Mouse (Mus musculus): ENCODE measurements at regions not wholly inside any gene's neighbourhood (a gene's known extent, or its start where the extent isn't known, plus 50 kb on each side); places are given as distances from the start of the nearest gene placed in this dataset.

DNA sequence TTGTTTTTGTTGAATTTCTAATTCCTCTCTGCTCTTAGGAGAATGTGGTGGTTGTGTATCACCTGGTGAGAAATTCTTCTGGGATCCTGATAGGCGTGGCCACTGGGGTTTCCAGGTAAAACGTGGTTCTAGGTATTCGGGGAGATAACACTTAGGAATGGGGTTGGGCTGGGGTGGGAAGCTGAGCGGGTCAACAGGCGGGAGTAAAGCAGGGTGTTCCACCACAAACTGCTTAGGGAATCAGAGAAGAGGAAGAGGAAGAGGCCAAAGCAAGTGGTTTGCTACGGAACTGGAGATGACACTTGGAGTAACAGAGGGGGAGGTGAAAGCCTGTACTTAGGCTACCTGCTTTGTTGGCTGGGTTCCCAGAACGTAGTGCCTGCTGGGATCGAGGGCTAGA, 205.9 kb upstream of the Rgma start:
- TF ChIP-seq CTCF (IDR thresholded peaks at IDR 0.05; ENCODE audit: low read depth) = no peak
- H3K9ac ChIP-seq (ENCODE audit: low read depth, low read length) = no peak overlapping the region
- no peaks in the 10 kb centered on the region for H3K27me3 ChIP-seq (replicated peaks; ENCODE audit: control insufficient read depth, insufficient read depth, low read length)
- WGBS = 70% methylated on average over 8 of the region's 8 CpGs
- no peak overlapping the region for H3K4me3 ChIP-seq (ENCODE audit: low read depth, low read length)
- no peaks in the 10 kb centered on the region for H3K4me1 ChIP-seq (replicated peaks; ENCODE audit: control insufficient read depth, insufficient read depth, low read length)
- no peak overlapping the region for H3K27ac ChIP-seq (ENCODE audit: low read depth, low read length)
- H3K9me3 ChIP-seq (ENCODE audit: control insufficient read depth) = no peaks in the 10 kb centered on the region
- no peak overlapping the region for H3K4me2 ChIP-seq (replicated peaks; ENCODE audit: low read depth)
- no peaks in the 10 kb centered on the region for H3K36me3 ChIP-seq (ENCODE audit: control insufficient read depth, insufficient read depth)
- ATAC-seq = no peak

- Histone ChIP-seq H3K4me1 (replicated peaks; ENCODE audit: control insufficient read depth, insufficient read depth, low read length) (no peaks in the 10 kb centered on the region), H3K4me3 (ENCODE audit: low read depth, low read length) (no peak overlapping the region), H3K9me3 (ENCODE audit: control insufficient read depth) (no peaks in the 10 kb centered on the region), H3K27ac (ENCODE audit: low read depth, low read length) (no peak overlapping the region), H3K4me2 (replicated peaks; ENCODE audit: low read depth) (no peak overlapping the region), H3K9ac (ENCODE audit: low read depth, low read length) (no peak overlapping the region), H3K27me3 (replicated peaks; ENCODE audit: control insufficient read depth, insufficient read depth, low read length) (no peaks in the 10 kb centered on the region), H3K36me3 (ENCODE audit: control insufficient read depth, insufficient read depth) (no peaks in the 10 kb centered on the region)
- WGBS = 87% methylated on average over 4 of the region's 4 CpGs
- ATAC-seq = no peak
- TF ChIP-seq CTCF (IDR thresholded peaks at IDR 0.05; ENCODE audit: low read depth) = no peak
Observed at GRCm38 (mm10) chr7:73172615-73173014, 202.7 kb upstream of the Rgma start.

DNA sequence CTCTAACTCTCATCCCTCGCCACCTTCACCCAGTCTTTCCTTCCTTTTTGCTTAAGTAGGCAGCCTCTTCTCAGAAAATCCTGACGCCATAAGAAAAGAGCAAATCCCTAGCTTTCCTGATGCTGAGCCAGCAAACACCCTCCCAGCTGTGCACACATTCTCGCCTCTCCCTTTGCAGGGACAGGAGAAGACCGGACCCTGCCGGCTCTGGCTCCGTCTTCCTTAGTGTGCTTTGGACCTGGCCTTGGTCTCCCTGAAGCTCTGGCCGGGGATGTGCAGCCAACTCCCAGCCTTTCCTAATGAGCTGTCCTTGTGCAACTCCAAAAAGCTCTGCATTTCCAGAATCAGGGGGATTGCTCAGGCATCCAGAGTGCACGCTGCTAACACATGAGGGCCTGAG, 191.5 kb upstream of the Rgma start:
- no peaks in the 10 kb centered on the region for H3K36me3 ChIP-seq (ENCODE audit: control insufficient read depth, insufficient read depth)
- ATAC-seq = no peak
- no peak overlapping the region for H3K4me3 ChIP-seq (ENCODE audit: low read depth, low read length)
- no peak overlapping the region for H3K9ac ChIP-seq (ENCODE audit: low read depth, low read length)
- no peaks in the 10 kb centered on the region for H3K4me1 ChIP-seq (replicated peaks; ENCODE audit: control insufficient read depth, insufficient read depth, low read length)
- H3K9me3 ChIP-seq (ENCODE audit: control insufficient read depth) = no peaks in the 10 kb centered on the region
- no peak for TF ChIP-seq CTCF (IDR thresholded peaks at IDR 0.05; ENCODE audit: low read depth)
- H3K27ac ChIP-seq (ENCODE audit: low read depth, low read length) = no peak overlapping the region
- no peaks in the 10 kb centered on the region for H3K27me3 ChIP-seq (replicated peaks; ENCODE audit: control insufficient read depth, insufficient read depth, low read length)
- H3K4me2 ChIP-seq (replicated peaks; ENCODE audit: low read depth) = no peak overlapping the region
- WGBS = 76% methylated on average over 8 of the region's 8 CpGs

GRCm38 (mm10) chr7:73184208-73185070, 190.9 kb upstream of the Rgma start:
- H3K36me3 ChIP-seq (ENCODE audit: control insufficient read depth, insufficient read depth) = no peaks in the 10 kb centered on the region
- ATAC-seq = no peak
- H3K27ac ChIP-seq (ENCODE audit: low read depth, low read length) = no peak overlapping the region
- H3K4me2 ChIP-seq (replicated peaks; ENCODE audit: low read depth) = no peak overlapping the region
- no peak for TF ChIP-seq CTCF (IDR thresholded peaks at IDR 0.05; ENCODE audit: low read depth)
- no peaks in the 10 kb centered on the region for H3K27me3 ChIP-seq (replicated peaks; ENCODE audit: control insufficient read depth, insufficient read depth, low read length)
- no peaks in the 10 kb centered on the region for H3K9me3 ChIP-seq (ENCODE audit: control insufficient read depth)
- H3K9ac ChIP-seq (ENCODE audit: low read depth, low read length) = no peak overlapping the region
- H3K4me3 ChIP-seq (ENCODE audit: low read depth, low read length) = no peak overlapping the region
- H3K4me1 ChIP-seq (replicated peaks; ENCODE audit: control insufficient read depth, insufficient read depth, low read length) = no peaks in the 10 kb centered on the region
- WGBS = 93% methylated on average over 14 of the region's 14 CpGs

DNA sequence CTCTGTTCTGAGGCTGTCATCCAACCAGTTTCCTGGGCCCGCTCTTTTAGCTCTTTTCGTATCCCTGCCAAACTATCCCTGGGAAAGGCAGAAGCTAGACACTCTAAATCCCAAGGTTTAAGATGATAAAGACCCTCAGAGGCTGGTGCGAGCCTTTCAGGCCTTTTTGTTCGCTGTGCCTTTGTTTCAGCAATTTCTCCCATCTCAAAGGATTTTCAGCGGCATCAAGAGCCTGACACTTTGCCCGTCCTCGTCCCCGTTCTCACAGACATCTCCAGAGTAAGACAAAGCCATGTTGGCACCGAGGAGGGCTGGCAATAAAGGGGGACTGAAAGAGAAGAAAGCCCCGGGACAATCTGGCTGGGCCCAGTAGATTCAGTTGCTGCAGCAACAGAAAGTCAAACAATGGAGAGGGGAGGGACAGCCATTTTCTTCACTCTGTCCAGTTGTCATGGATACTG, 190.2 kb upstream of the Rgma start:
- Histone ChIP-seq H3K4me3 (ENCODE audit: low read depth, low read length) (no peak overlapping the region), H3K36me3 (ENCODE audit: control insufficient read depth, insufficient read depth) (no peaks in the 10 kb centered on the region), H3K9ac (ENCODE audit: low read depth, low read length) (no peak overlapping the region), H3K9me3 (ENCODE audit: control insufficient read depth) (no peaks in the 10 kb centered on the region), H3K27ac (ENCODE audit: low read depth, low read length) (no peak overlapping the region), H3K4me1 (replicated peaks; ENCODE audit: control insufficient read depth, insufficient read depth, low read length) (no peaks in the 10 kb centered on the region), H3K4me2 (replicated peaks; ENCODE audit: low read depth) (no peak overlapping the region), H3K27me3 (replicated peaks; ENCODE audit: control insufficient read depth, insufficient read depth, low read length) (no peaks in the 10 kb centered on the region)
- ATAC-seq = no peak
- 80% methylated on average over 10 of the region's 10 CpGs for WGBS
- TF ChIP-seq CTCF (IDR thresholded peaks at IDR 0.05; ENCODE audit: low read depth) = no peak

- Histone ChIP-seq H3K36me3 (ENCODE audit: control insufficient read depth, insufficient read depth) (no peaks in the 10 kb centered on the region), H3K9ac (ENCODE audit: low read depth, low read length) (no peak overlapping the region), H3K4me1 (replicated peaks; ENCODE audit: control insufficient read depth, insufficient read depth, low read length) (no peaks in the 10 kb centered on the region), H3K9me3 (ENCODE audit: control insufficient read depth) (no peaks in the 10 kb centered on the region), H3K4me3 (ENCODE audit: low read depth, low read length) (no peak overlapping the region), H3K4me2 (replicated peaks; ENCODE audit: low read depth) (no peak overlapping the region), H3K27ac (ENCODE audit: low read depth, low read length) (no peak overlapping the region), H3K27me3 (replicated peaks; ENCODE audit: control insufficient read depth, insufficient read depth, low read length) (no peaks in the 10 kb centered on the region)
- WGBS = 95% methylated on average over 5 of the region's 5 CpGs
- no peak for ATAC-seq
- TF ChIP-seq CTCF (IDR thresholded peaks at IDR 0.05; ENCODE audit: low read depth) = no peak
Observed at GRCm38 (mm10) chr7:73185591-73185990, 189.7 kb upstream of the Rgma start.
